Mouse (Mus musculus) liver, embryonic 14.5 days (tissue): ENCODE results near the gene E2f2. TPM values are rescaled to one million over a fixed set of nuclear protein-coding genes. Genes with fewer than 3 reads are reported as not detected.
A peak's percentile ranks its signal among the peaks of the same experiment; 100 is the strongest.

Experiments used
- ATAC-seq: fragments of 200-750 bp; cut with Nextera tagmentation; 2 replicates; pipeline ENCODE4 v1.8.0; 2017; ENCODE audit warnings: moderate number of reproducible peaks, mild to moderate bottlenecking, moderate library complexity; ENCODE audit not compliant: insufficient read depth
- DNase-seq, 3 experiments: peaks; one replicate each; pipeline ENCODE4 v3.0.0-alpha.2; 2012 to 2013; ENCODE audit warnings: low read depth in 3 of 3, low spot score in 3 of 3
- H3K27ac ChIP-seq: fragments of 300-500 bp; sonication (generic); 2 replicates; pipeline ENCODE4 v1.5.1; 2014; ENCODE audit warnings: moderate library complexity, mild to moderate bottlenecking, control low read depth, inconsistent platforms
- H3K27me3 ChIP-seq: fragments of 300-500 bp; sonication (generic); 2 replicates; pipeline ENCODE4 v1.6.1; 2014; ENCODE audit warnings: mild to moderate bottlenecking, low read length, moderate library complexity; ENCODE audit not compliant: control insufficient read depth, insufficient read depth
- H3K36me3 ChIP-seq: fragments of 300-500 bp; sonication (generic); replicated peaks from 2 replicates; pipeline ENCODE4 v1.6.1; 2014; ENCODE audit warnings: low read depth; ENCODE audit not compliant: control insufficient read depth, insufficient read depth
- H3K4me1 ChIP-seq, 2 experiments: fragments of 200-500 bp in 1 of 2; fragments of 300-500 bp in 1 of 2; sonication (generic) in 1 of 2; replicated peaks; 2 replicates each; pipeline ENCODE4 v1.6.1; 2012 to 2014; ENCODE audit warnings: antibody characterized with exemption in 1 of 2, inconsistent platforms in 1 of 2, low read length in 1 of 2; ENCODE audit not compliant: control insufficient read depth in 2 of 2, insufficient read depth in 2 of 2
- H3K4me2 ChIP-seq: fragments of 300-500 bp; sonication (generic); 2 replicates; pipeline ENCODE4 v1.6.1; 2014; ENCODE audit warnings: low read depth, mild to moderate bottlenecking, control low read depth, moderate library complexity
- H3K4me3 ChIP-seq, 2 experiments: fragments of 200-500 bp in 1 of 2; fragments of 300-500 bp in 1 of 2; sonication (generic) in 1 of 2; 2 replicates each; pipeline ENCODE4 v1.5.1; 2012 to 2014; ENCODE audit warnings: low read depth in 2 of 2, low read length in 2 of 2, mild to moderate bottlenecking in 2 of 2, control low read depth in 1 of 2, inconsistent platforms in 1 of 2, moderate library complexity in 1 of 2; ENCODE audit not compliant: insufficient read depth in 1 of 2
- H3K9ac ChIP-seq: fragments of 300-500 bp; sonication (generic); replicated peaks from 2 replicates; pipeline ENCODE4 v1.6.1; 2014; ENCODE audit warnings: mild to moderate bottlenecking, control low read depth, moderate library complexity
- H3K9me3 ChIP-seq: fragments of 300-500 bp; sonication (generic); 2 replicates; pipeline ENCODE4 v1.6.1; 2016; ENCODE audit warnings: low read length, mixed read lengths; ENCODE audit not compliant: control insufficient read depth
- CTCF ChIP-seq: IDR thresholded peaks from 2 replicates; pipeline ENCODE4 v1.5.1; 2016; ENCODE audit warnings: antibody characterized with exemption, low read depth, control low read depth
- EP300 ChIP-seq: IDR thresholded peaks from 2 replicates; pipeline ENCODE4 v1.6.1; 2016; ENCODE audit warnings: antibody characterized with exemption, low read depth
- WGBS: fragments of 180-500 bp; shearing (Covaris S2); extraction: QIAGEN DNeasy Blood & Tissue Kit; methylation state at CpG from one replicate; pipeline ENCODE4 v1.1.7; 2014; ENCODE audit not compliant: insufficient replicate concordance; 5-methylcytosine and 5-hydroxymethylcytosine counted together
- polyA plus RNA-seq, 2 experiments: library from polyadenylated mRNA; depleted of rRNA in 1 of 2; stranded (reverse) in 1 of 2; unstranded in 1 of 2; fragments of >200 nt; fragmentation: Nextera tagmentation in 1 of 2; extraction: Ambion mirVana in 1 of 2; gene quantifications; 2 replicates each; pipeline versions ENCODE4 v1.2.1 to v1.2.3; 2012 to 2014

Gene E2f2
- polyA plus RNA-seq, 2 experiments = 40.5 to 50.3 TPM

DNA sequence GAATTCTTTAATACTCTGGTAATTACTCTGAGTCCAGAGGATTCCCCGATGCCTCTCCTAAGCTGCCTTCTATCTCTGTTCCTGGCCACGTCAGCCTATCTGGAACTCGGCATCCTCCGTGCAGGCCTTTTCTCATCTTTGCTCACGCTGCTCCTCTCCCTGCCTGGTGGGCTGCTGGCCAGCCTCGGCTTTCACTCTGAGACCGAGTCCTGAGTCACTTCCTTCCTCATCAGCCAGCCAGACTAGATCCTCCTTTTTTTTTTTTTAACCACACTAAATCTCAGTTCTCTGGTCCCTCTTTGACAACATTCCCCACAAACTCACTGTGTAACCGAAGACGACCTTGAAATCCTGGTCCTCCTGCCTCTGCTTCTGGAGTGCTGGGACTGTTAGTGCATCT, 13.2 kb downstream of the E2f2 start:
- ATAC-seq (no peak), DNase-seq (no peak)
- Histone ChIP-seq H3K9me3 (no peaks in the 10 kb centered on the region), H3K27me3 (no peaks in the 10 kb centered on the region), H3K4me1 (peaks cover 33 to 45% of the 10 kb centered on the region in 2 experiments), H3K27ac (peak overlapping the region; percentile 2), H3K9ac (no peak overlapping the region), H3K4me3 (no peak overlapping the region), H3K36me3 (peaks cover 98% of the 10 kb centered on the region), H3K4me2 (no peak overlapping the region; the same call in 1 of the 2 replicates)
- 39% methylated on average over 9 of the region's 9 CpGs for WGBS
- no peak for TF ChIP-seq CTCF
- no peak for TF ChIP-seq EP300

DNA sequence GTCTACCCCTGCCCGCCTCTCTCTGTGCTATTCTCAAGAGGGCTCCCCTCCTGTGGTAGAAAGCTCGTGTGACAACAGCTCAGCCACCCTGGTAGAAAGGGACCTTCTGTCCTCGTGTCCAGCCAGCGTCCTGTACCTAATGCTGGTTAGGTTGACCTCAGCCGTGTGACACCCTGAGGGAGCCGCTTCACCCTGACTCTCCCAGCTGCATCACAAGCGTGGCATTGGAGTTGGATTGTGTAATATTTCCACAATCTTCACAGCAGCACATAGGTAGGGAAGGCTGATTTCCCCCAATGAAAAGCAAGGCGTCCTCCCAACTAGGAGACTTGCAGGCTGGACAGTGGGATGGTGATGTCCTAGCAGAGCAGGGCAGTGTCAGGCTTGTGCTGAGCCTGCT, 14.1 kb downstream of the E2f2 start:
- Histone ChIP-seq H3K4me1 (peaks cover 32 to 46% of the 10 kb centered on the region in 2 experiments), H3K36me3 (peaks cover 98% of the 10 kb centered on the region), H3K27ac (peak overlapping the region; percentile 95), H3K9ac (no peak overlapping the region), H3K4me2 (peak overlapping the region; percentile 17; the same call in 1 of the 2 replicates), H3K4me3 (no peak overlapping the region), H3K9me3 (no peaks in the 10 kb centered on the region), H3K27me3 (no peaks in the 10 kb centered on the region)
- no peak for TF ChIP-seq EP300
- no peak for TF ChIP-seq CTCF
- no peak for ATAC-seq
- WGBS = 82% methylated on average over 8 of the region's 8 CpGs
- no peak for DNase-seq

DNA sequence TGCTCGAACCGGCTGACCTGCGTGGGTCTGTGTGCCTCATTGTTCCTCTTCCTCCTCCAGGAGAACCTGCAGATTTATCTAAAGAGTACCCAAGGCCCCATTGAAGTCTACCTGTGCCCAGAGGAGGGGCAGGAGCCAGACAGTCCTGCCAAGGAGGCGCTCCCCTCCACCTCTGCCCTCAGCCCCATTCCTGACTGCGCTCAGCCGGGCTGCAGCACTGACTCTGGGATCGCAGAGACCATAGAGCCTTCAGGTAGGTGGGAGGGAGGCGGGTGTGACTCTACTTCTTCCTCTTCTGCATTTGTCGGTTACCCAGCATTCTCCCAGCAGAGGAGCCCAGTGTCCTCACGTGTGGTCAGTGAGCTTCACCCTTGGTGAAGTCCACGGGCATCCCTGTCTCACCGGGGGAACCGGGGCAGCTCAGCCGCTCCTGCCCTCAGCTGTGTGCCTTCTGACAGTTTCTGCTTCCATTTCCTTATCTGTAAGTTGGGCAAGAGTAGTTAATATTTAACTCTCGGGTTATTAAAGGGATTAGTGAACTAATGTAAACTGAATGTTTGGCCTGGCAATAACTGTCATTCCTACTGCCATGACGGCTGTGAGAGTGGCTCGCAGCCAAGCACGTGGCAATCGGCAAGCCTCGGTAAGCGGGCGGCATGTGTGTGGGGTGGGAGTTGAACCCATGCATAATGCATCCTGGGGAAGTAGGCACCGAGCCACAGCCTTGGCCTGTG, 14.7 kb downstream of the E2f2 start:
- Histone ChIP-seq H3K27me3 (no peaks in the 10 kb centered on the region), H3K4me2 (peak overlapping the region; percentile 17; the same call in 1 of the 2 replicates), H3K9ac (no peak overlapping the region), H3K4me1 (peaks cover 37 to 47% of the 10 kb centered on the region in 2 experiments), H3K27ac (peak overlapping the region; percentile 95), H3K4me3 (no peak overlapping the region), H3K36me3 (peaks cover 98% of the 10 kb centered on the region), H3K9me3 (no peaks in the 10 kb centered on the region)
- DNase-seq = no peak
- TF ChIP-seq CTCF (no peak), EP300 (no peak)
- no peak for ATAC-seq
- WGBS = 76% methylated on average over 23 of the region's 23 CpGs

DNA sequence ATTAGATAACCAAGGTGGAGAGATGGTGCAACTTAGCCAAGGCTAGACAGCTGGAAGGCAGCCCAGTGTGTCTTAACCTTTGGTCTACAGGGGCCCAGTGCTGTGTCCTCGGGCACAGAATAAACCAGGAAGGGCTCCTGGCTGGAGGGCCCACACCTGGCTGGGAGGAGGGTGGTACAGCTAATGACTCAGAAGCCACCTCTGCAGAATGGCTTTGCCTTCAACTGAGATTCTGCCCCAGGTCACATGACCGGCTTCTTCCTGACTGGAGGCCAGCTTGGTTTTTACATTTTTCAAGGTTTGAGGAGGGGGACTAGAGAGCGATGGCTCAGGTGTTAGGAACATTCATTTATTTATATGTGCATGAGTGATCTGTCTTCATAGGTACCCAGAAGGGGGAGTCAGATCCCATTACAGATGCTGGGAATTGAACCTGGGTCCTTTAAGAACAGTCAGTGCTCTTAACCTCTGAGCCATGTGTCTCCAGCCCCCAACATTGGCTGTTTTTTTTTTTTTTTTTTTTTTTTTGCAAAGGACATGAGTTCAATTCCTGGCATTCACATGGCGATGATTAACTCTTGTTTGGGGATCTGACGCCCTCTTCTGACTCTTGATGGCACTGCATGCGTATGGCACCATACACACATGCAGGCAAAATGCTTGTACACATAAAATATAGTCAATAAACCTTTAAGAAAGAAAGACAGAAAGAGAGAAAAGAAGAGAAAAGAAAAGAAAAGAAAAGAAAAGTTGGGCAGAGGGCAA, 17.0 kb downstream of the E2f2 start:
- H3K36me3 ChIP-seq = peaks cover 98% of the 10 kb centered on the region
- H3K9ac ChIP-seq = peak overlapping the region; percentile 78
- peak overlapping the region; percentile 72 for H3K4me2 ChIP-seq
- H3K4me1 ChIP-seq = peaks cover 40 to 47% of the 10 kb centered on the region in 2 experiments
- no peaks in the 10 kb centered on the region for H3K27me3 ChIP-seq
- peak overlapping the region in 1 of 2 experiments; percentile 37; a peak in 2 of 4 replicates for H3K4me3 ChIP-seq
- peak overlapping the region; percentile 95 for H3K27ac ChIP-seq
- DNase-seq (no peak), ATAC-seq (peak; percentile 56; the same call in 1 of the 2 replicates)
- WGBS = 70% methylated on average over 6 of the region's 6 CpGs
- no peaks in the 10 kb centered on the region for H3K9me3 ChIP-seq
- no peak for TF ChIP-seq EP300
- TF ChIP-seq CTCF = peak; percentile 74

DNA sequence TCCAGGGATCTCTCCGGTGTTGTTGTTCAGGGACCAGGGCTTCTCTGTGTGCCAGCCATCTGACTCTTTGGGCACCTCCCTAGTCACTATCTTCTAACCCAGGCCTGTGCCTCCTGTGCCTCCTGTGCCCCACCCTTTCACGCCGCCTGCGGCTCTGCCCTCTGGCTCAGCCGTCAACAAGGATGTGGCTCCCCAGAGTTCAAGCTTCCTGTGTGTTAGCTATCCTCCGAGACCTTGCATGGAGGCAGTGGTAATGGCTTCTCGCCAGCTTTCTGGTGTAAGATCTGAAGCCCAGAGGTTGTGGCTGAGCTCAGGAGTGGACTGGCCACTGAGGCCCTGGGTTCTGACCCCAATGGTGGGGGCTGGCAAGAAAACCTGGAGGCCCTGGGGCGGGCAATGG, 17.7 kb downstream of the E2f2 start:
- Histone ChIP-seq H3K27ac (peak overlapping the region; percentile 95), H3K4me3 (peak overlapping the region in 1 of 2 experiments; percentile 37; a peak in 3 of 4 replicates), H3K27me3 (no peaks in the 10 kb centered on the region), H3K9ac (peak overlapping the region; percentile 78), H3K9me3 (no peaks in the 10 kb centered on the region), H3K36me3 (peaks cover 98% of the 10 kb centered on the region), H3K4me2 (peak overlapping the region; percentile 72), H3K4me1 (peaks cover 36 to 47% of the 10 kb centered on the region in 2 experiments)
- ATAC-seq = peak; percentile 97
- peak; percentile 87 to 93 (median 88) for DNase-seq
- WGBS = 24% methylated on average over 8 of the region's 8 CpGs
- TF ChIP-seq CTCF (no peak), EP300 (peak; percentile 84)
